Mouse (Mus musculus): Measurements from ENCODE around the gene Ecel1.

DNA sequence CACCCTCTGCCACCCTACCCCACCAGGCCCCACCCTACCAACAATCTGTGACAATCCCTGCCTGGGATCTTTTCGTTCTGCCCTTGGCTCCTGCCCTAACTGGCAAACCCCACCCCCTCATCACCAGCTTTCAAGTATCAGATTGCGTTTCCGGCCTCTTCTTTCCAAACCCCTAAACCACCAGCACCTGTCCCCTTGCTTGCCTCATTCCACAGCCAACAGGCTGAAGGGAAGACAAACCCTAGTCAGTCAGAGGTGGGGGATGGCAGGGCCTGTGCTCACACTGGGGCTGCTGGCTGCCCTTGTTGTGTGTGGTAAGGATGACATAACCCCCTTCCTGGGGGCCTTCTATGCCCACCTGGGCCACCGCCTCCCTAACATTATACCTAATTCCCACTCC lies 34.1 kb upstream of the Ecel1 start, which contains the start of gene Chrnd:
- no peak for TF ChIP-seq EP300 (IDR thresholded peaks at IDR 0.05; ENCODE audit: low read depth)
- no peak for TF ChIP-seq CTCF (IDR thresholded peaks at IDR 0.05; ENCODE audit: low read depth)

Measured in liver, postnatal 0 days (tissue).